Mouse (Mus musculus) lung, embryonic 15.5 days (tissue): ENCODE measurements at regions not wholly inside any gene's neighbourhood (a gene's known extent, or its start where the extent isn't known, plus 50 kb on each side); places are given as distances from the start of the nearest gene placed in this dataset.

Source experiments
- ATAC-seq: fragments of 200-750 bp; cut with Nextera tagmentation; 2 replicates; pipeline ENCODE4 v1.8.0; 2017; ENCODE audit warnings: moderate number of reproducible peaks, borderline replicate concordance; ENCODE audit not compliant: low FRiP score, low TSS enrichment; ENCODE audit errors: extremely low read depth
- H3K27ac ChIP-seq: fragments of 300-500 bp; sonication (generic); 2 replicates; pipeline ENCODE4 v1.5.1; 2015; ENCODE audit warnings: moderate library complexity, mild to moderate bottlenecking, inconsistent platforms
- H3K27me3 ChIP-seq: fragments of 300-500 bp; sonication (generic); 2 replicates; pipeline ENCODE4 v1.6.1; 2015; ENCODE audit warnings: inconsistent platforms
- H3K36me3 ChIP-seq: fragments of 300-500 bp; sonication (generic); 2 replicates; pipeline ENCODE4 v1.6.1; 2015; ENCODE audit warnings: inconsistent platforms
- H3K4me1 ChIP-seq: fragments of 300-500 bp; sonication (generic); 2 replicates; pipeline ENCODE4 v1.6.1; 2015; ENCODE audit warnings: inconsistent platforms
- H3K4me2 ChIP-seq: fragments of 300-500 bp; sonication (generic); 2 replicates; pipeline ENCODE4 v1.6.1; 2015; ENCODE audit warnings: inconsistent platforms, mild to moderate bottlenecking, moderate library complexity
- H3K4me3 ChIP-seq: fragments of 300-500 bp; sonication (generic); 2 replicates; pipeline ENCODE4 v1.5.1; 2015; ENCODE audit warnings: mild to moderate bottlenecking, inconsistent platforms
- H3K9ac ChIP-seq: fragments of 300-500 bp; sonication (generic); 2 replicates; pipeline ENCODE4 v1.6.1; 2015; ENCODE audit warnings: inconsistent platforms
- H3K9me3 ChIP-seq: fragments of 300-500 bp; sonication (generic); 2 replicates; pipeline ENCODE4 v1.6.1; 2016; ENCODE audit warnings: inconsistent platforms
- WGBS: fragments of 180-500 bp; shearing (Covaris S2); methylation state at CpG from one replicate; pipeline ENCODE4 v1.1.7; 2015; 5-methylcytosine and 5-hydroxymethylcytosine counted together

DNA sequence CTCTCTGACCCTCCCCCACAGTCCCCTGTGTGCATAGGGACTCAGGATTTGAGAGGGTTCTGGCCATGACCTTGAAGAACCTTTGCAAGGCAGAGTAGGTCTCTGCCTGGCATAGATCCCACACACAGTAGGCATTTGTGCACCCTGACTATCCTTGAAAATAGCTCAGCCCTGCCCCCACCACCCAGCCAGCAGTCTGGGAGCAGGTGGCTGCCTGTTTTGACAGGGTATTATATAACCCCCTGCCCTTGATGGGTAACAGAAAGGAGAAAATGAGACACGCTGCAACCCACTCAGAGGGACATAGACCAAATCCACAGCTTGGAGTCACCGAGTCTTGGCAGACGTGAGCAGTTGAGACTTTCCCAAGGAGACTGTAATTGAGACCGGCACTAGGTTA is 58.9 kb upstream of the Zfp536 start:
- H3K4me2 ChIP-seq = no peak overlapping the region
- H3K4me3 ChIP-seq = no peak overlapping the region
- no peak for ATAC-seq
- no peaks in the 10 kb centered on the region for H3K4me1 ChIP-seq
- no peak overlapping the region for H3K9ac ChIP-seq
- peaks cover 4% of the 10 kb centered on the region; the same call in 1 of the 2 replicates for H3K27me3 ChIP-seq
- WGBS = 65% methylated on average over 4 of the region's 4 CpGs
- no peak overlapping the region for H3K27ac ChIP-seq
- no peaks in the 10 kb centered on the region for H3K9me3 ChIP-seq
- H3K36me3 ChIP-seq = no peaks in the 10 kb centered on the region

DNA sequence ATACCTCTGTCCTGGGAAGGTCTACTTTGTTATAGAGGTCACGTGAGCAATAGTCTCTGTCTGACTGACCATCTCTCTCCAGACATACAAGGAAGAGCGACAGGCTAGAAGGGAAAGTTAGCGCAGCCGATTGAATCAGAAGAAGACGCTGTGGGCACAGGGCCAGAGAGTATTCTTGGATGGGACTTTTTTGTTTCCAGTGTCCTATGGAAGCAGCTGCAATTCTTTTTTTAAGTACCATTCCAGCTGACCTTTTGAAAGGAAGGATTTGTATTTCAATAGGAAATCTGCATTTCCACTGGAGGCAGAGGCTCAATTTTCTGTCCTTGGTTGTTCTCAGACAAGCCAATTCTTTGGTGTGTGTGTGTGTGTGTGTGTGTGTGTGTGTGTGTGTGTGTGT is 52.3 kb upstream of the Zfp536 start:
- no peaks in the 10 kb centered on the region for H3K4me1 ChIP-seq
- ATAC-seq = no peak
- H3K4me2 ChIP-seq = no peak overlapping the region
- 79% methylated on average over 5 of the region's 5 CpGs for WGBS
- H3K27ac ChIP-seq = no peak overlapping the region
- H3K4me3 ChIP-seq = no peak overlapping the region
- H3K9me3 ChIP-seq = no peaks in the 10 kb centered on the region
- no peaks in the 10 kb centered on the region for H3K27me3 ChIP-seq
- no peak overlapping the region for H3K9ac ChIP-seq
- H3K36me3 ChIP-seq = no peaks in the 10 kb centered on the region
